Mouse (Mus musculus): ENCODE measurements at regions not wholly inside any gene's neighbourhood (a gene's known extent, or its start where the extent isn't known, plus 50 kb on each side); places are given as distances from the start of the nearest gene placed in this dataset.

- 55% methylated on average over 3 of the region's 3 CpGs for WGBS
- H3K4me3 ChIP-seq, result no peak overlapping the region
- H3K9ac ChIP-seq (ENCODE audit: low read depth, low read length), result no peak overlapping the region
- intact Hi-C loops (cut with DNase I), result no loop called here
- H3K79me2 ChIP-seq (replicated peaks; ENCODE audit: control insufficient read depth, insufficient read depth, low read length), result no peaks in the 10 kb centered on the region
- no peak for DNase-seq
- H3K4me1 ChIP-seq (ENCODE audit: control insufficient read depth, insufficient read depth, low read length), result no peaks in the 10 kb centered on the region; the same call in none of the 2 replicates
- no peak overlapping the region for H3K27ac ChIP-seq
- TF ChIP-seq EP300 (IDR thresholded peaks at IDR 0.05; ENCODE audit: insufficient read depth, low read depth, low read length) (no peak), POLR2A (IDR thresholded peaks at IDR 0.05; ENCODE audit: insufficient read depth, low read depth, low read length) (no peak), CTCF (IDR thresholded peaks at IDR 0.05) (no peak)
- no peaks in the 10 kb centered on the region for H3K36me3 ChIP-seq (ENCODE audit: control insufficient read depth, insufficient read depth, low read length)
- no peaks in the 10 kb centered on the region for H3K27me3 ChIP-seq (ENCODE audit: control insufficient read depth, insufficient read depth, low read length)
These were observed 848.9 kb upstream of the Cited2 start for GRCm38 (mm10) chr10:16874131-16874530.

- H3K36me3 ChIP-seq (ENCODE audit: control insufficient read depth, insufficient read depth, low read length), result no peaks in the 10 kb centered on the region
- no peak for DNase-seq
- no peaks in the 10 kb centered on the region; the same call in none of the 2 replicates for H3K4me1 ChIP-seq (ENCODE audit: control insufficient read depth, insufficient read depth, low read length)
- H3K4me3 ChIP-seq, result no peak overlapping the region
- intact Hi-C loops (cut with DNase I), result no loop called here
- H3K27me3 ChIP-seq (ENCODE audit: control insufficient read depth, insufficient read depth, low read length), result no peaks in the 10 kb centered on the region
- no peak overlapping the region for H3K9ac ChIP-seq (ENCODE audit: low read depth, low read length)
- H3K79me2 ChIP-seq (replicated peaks; ENCODE audit: control insufficient read depth, insufficient read depth, low read length), result no peaks in the 10 kb centered on the region
- H3K27ac ChIP-seq, result no peak overlapping the region
- TF ChIP-seq EP300 (IDR thresholded peaks at IDR 0.05; ENCODE audit: insufficient read depth, low read depth, low read length) (no peak), CTCF (IDR thresholded peaks at IDR 0.05) (no peak), POLR2A (IDR thresholded peaks at IDR 0.05; ENCODE audit: insufficient read depth, low read depth, low read length) (no peak)
These were observed 844.8 kb upstream of the Cited2 start for GRCm38 (mm10) chr10:16878197-16878596.

- Histone ChIP-seq H3K4me1 (ENCODE audit: control insufficient read depth, insufficient read depth, low read length) (no peaks in the 10 kb centered on the region), H3K27ac (no peak overlapping the region), H3K4me3 (no peak overlapping the region), H3K9ac (ENCODE audit: low read depth, low read length) (no peak overlapping the region), H3K79me2 (replicated peaks; ENCODE audit: control insufficient read depth, insufficient read depth, low read length) (no peaks in the 10 kb centered on the region), H3K27me3 (ENCODE audit: control insufficient read depth, insufficient read depth, low read length) (no peaks in the 10 kb centered on the region), H3K36me3 (ENCODE audit: control insufficient read depth, insufficient read depth, low read length) (no peaks in the 10 kb centered on the region)
- DNase-seq, result no peak
- intact Hi-C loops (cut with DNase I), result no loop called here
- no peak for TF ChIP-seq EP300 (IDR thresholded peaks at IDR 0.05; ENCODE audit: insufficient read depth, low read depth, low read length)
- TF ChIP-seq POLR2A (IDR thresholded peaks at IDR 0.05; ENCODE audit: insufficient read depth, low read depth, low read length), result no peak
- no peak for TF ChIP-seq CTCF (IDR thresholded peaks at IDR 0.05)
These were observed 829.7 kb upstream of the Cited2 start for GRCm38 (mm10) chr10:16893316-16893715.

- no peak for DNase-seq
- H3K4me3 ChIP-seq, result no peak overlapping the region
- no peaks in the 10 kb centered on the region for H3K27me3 ChIP-seq (ENCODE audit: control insufficient read depth, insufficient read depth, low read length)
- no peaks in the 10 kb centered on the region for H3K36me3 ChIP-seq (ENCODE audit: control insufficient read depth, insufficient read depth, low read length)
- TF ChIP-seq EP300 (IDR thresholded peaks at IDR 0.05; ENCODE audit: insufficient read depth, low read depth, low read length), result no peak
- no peak for TF ChIP-seq POLR2A (IDR thresholded peaks at IDR 0.05; ENCODE audit: insufficient read depth, low read depth, low read length)
- TF ChIP-seq CTCF (IDR thresholded peaks at IDR 0.05), result no peak
- no peak overlapping the region for H3K27ac ChIP-seq
- no peaks in the 10 kb centered on the region for H3K79me2 ChIP-seq (replicated peaks; ENCODE audit: control insufficient read depth, insufficient read depth, low read length)
- no peaks in the 10 kb centered on the region for H3K4me1 ChIP-seq (ENCODE audit: control insufficient read depth, insufficient read depth, low read length)
- H3K9ac ChIP-seq (ENCODE audit: low read depth, low read length), result no peak overlapping the region
- intact Hi-C loops (cut with DNase I), result no loop called here
These were observed 827.7 kb upstream of the Cited2 start for GRCm38 (mm10) chr10:16895332-16895731.

- TF ChIP-seq POLR2A (IDR thresholded peaks at IDR 0.05; ENCODE audit: insufficient read depth, low read depth, low read length) (no peak), CTCF (IDR thresholded peaks at IDR 0.05) (no peak), EP300 (IDR thresholded peaks at IDR 0.05; ENCODE audit: insufficient read depth, low read depth, low read length) (no peak)
- H3K9ac ChIP-seq (ENCODE audit: low read depth, low read length), result no peak overlapping the region
- WGBS, result 81% methylated on average over 2 of the region's 2 CpGs
- H3K27ac ChIP-seq, result no peak overlapping the region
- DNase-seq, result no peak
- no peaks in the 10 kb centered on the region; the same call in 1 of the 2 replicates for H3K4me1 ChIP-seq (ENCODE audit: control insufficient read depth, insufficient read depth, low read length)
- H3K79me2 ChIP-seq (replicated peaks; ENCODE audit: control insufficient read depth, insufficient read depth, low read length), result no peaks in the 10 kb centered on the region
- H3K27me3 ChIP-seq (ENCODE audit: control insufficient read depth, insufficient read depth, low read length), result no peaks in the 10 kb centered on the region
- H3K36me3 ChIP-seq (ENCODE audit: control insufficient read depth, insufficient read depth, low read length), result no peaks in the 10 kb centered on the region
- H3K4me3 ChIP-seq, result no peak overlapping the region
- intact Hi-C loops (cut with DNase I), result no loop called here
These were observed 800.1 kb upstream of the Cited2 start for GRCm38 (mm10) chr10:16922888-16923287.

GRCm38 (mm10) chr10:16923851-16924250, 799.2 kb upstream of the Cited2 start:
- Histone ChIP-seq H3K4me1 (ENCODE audit: control insufficient read depth, insufficient read depth, low read length) (no peaks in the 10 kb centered on the region; the same call in 1 of the 2 replicates), H3K27ac (no peak overlapping the region), H3K36me3 (ENCODE audit: control insufficient read depth, insufficient read depth, low read length) (no peaks in the 10 kb centered on the region), H3K79me2 (replicated peaks; ENCODE audit: control insufficient read depth, insufficient read depth, low read length) (no peaks in the 10 kb centered on the region), H3K9ac (ENCODE audit: low read depth, low read length) (no peak overlapping the region), H3K4me3 (no peak overlapping the region), H3K27me3 (ENCODE audit: control insufficient read depth, insufficient read depth, low read length) (no peaks in the 10 kb centered on the region)
- WGBS, result 69% methylated on average over 6 of the region's 6 CpGs
- no peak for TF ChIP-seq EP300 (IDR thresholded peaks at IDR 0.05; ENCODE audit: insufficient read depth, low read depth, low read length)
- no peak for TF ChIP-seq POLR2A (IDR thresholded peaks at IDR 0.05; ENCODE audit: insufficient read depth, low read depth, low read length)
- TF ChIP-seq CTCF (IDR thresholded peaks at IDR 0.05), result no peak
- intact Hi-C loops (cut with DNase I), result no loop called here
- DNase-seq, result no peak

Data from heart, adult 2 months (tissue).